Mouse (Mus musculus): ENCODE results near the gene Cip2a. TPM values are rescaled to one million over a fixed set of nuclear protein-coding genes. Genes with fewer than 3 reads are reported as not detected.

Gene Cip2a
- total and polyA plus RNA-seq, 2 experiments from 2014 or later = 4.1 to 10.4 TPM

- ATAC-seq = no peak
- WGBS = 76% methylated on average over 3 of the region's 3 CpGs
- no peak for DNase-seq
- TF ChIP-seq CTCF (IDR thresholded peaks at IDR 0.05; ENCODE audit: low read depth) = no peak
- no peaks in the 10 kb centered on the region for H3K9me3 ChIP-seq (ENCODE audit: low read length)
- no peaks in the 10 kb centered on the region for H3K36me3 ChIP-seq (ENCODE audit: insufficient read depth)
- no peaks in the 10 kb centered on the region for H3K27me3 ChIP-seq (ENCODE audit: insufficient read depth, low read length)
- no peak overlapping the region for H3K4me3 ChIP-seq (ENCODE audit: low read depth, low read length)
- H3K4me2 ChIP-seq (ENCODE audit: low read depth) = no peak overlapping the region
- H3K27ac ChIP-seq (ENCODE audit: low read depth, low read length) = no peak overlapping the region
- no peak overlapping the region for H3K9ac ChIP-seq
- no peaks in the 10 kb centered on the region for H3K4me1 ChIP-seq (ENCODE audit: insufficient read depth)
Observed at GRCm38 (mm10) chr16:49040554-49041221, 46.7 kb downstream of the Cip2a start.

DNA sequence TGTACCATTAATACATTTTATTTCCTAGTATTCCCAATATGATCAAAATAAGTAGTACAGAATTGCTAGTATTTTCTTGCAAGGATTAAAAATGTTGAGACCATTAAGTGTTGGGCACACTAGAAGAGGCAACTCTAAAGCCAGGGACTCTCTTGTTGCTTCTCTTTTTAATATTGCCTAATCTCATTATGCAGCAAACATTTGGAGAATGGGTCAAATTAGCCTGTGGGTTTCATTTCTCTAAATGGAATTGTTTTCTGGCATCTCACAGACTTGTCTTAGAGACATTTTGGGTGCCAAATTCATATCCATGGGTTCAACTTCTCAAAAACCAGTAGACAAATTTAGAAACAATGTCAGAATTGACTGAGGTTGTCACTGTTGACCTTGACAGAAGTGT, 55.2 kb downstream of the Cip2a start:
- no peaks in the 10 kb centered on the region for H3K36me3 ChIP-seq (ENCODE audit: insufficient read depth)
- ATAC-seq (no peak), DNase-seq (no peak)
- H3K9ac ChIP-seq = no peak overlapping the region
- no peaks in the 10 kb centered on the region for H3K4me1 ChIP-seq (ENCODE audit: insufficient read depth)
- H3K27me3 ChIP-seq (ENCODE audit: insufficient read depth, low read length) = no peaks in the 10 kb centered on the region
- H3K9me3 ChIP-seq (ENCODE audit: low read length) = no peaks in the 10 kb centered on the region
- H3K4me2 ChIP-seq (ENCODE audit: low read depth) = no peak overlapping the region
- no peak for TF ChIP-seq CTCF (IDR thresholded peaks at IDR 0.05; ENCODE audit: low read depth)
- H3K27ac ChIP-seq (ENCODE audit: low read depth, low read length) = no peak overlapping the region
- H3K4me3 ChIP-seq (ENCODE audit: low read depth, low read length) = no peak overlapping the region

GRCm38 (mm10) chr16:49057186-49057585, 63.2 kb downstream of the Cip2a start, which contains the start of gene Myh15:
Myh15 (plus strand) TSS chr16:49057486.
- H3K9ac ChIP-seq = no peak within 1 kb of the TSS
- no peak within 1 kb of the TSS for H3K4me3 ChIP-seq (ENCODE audit: low read depth, low read length)
- H3K27ac ChIP-seq (ENCODE audit: low read depth, low read length) = no peak within 1 kb of the TSS
- H3K9me3 ChIP-seq (ENCODE audit: low read length) = no peaks in the 10 kb centered on the region
- no peak within 1 kb of the TSS for H3K4me2 ChIP-seq (ENCODE audit: low read depth)
- ATAC-seq (no peak), DNase-seq (no peak)
- 94% methylated on average over 1 of the region's 1 CpGs for WGBS
- H3K36me3 ChIP-seq (ENCODE audit: insufficient read depth) = no peaks in the 10 kb centered on the region
- no peaks in the 10 kb centered on the region for H3K27me3 ChIP-seq (ENCODE audit: insufficient read depth, low read length)
- no peak for TF ChIP-seq CTCF (IDR thresholded peaks at IDR 0.05; ENCODE audit: low read depth)
- H3K4me1 ChIP-seq (ENCODE audit: insufficient read depth) = no peaks in the 10 kb centered on the region

Other genes with a start within 250 kb of the Cip2a start
- 0.05 and 0.15 TPM in 2 replicates for gene Trat1, start 222.2 kb upstream of the Cip2a start, total RNA-seq (2014; rRNA removed)
- not detected in 2 replicates for gene Trat1, start 222.2 kb upstream of the Cip2a start, polyA plus RNA-seq (2015; fragmentation: Nextera tagmentation; extraction: Ambion mirVana)
- gene Retnlb, start 177.3 kb upstream of the Cip2a start, total RNA-seq (2014; rRNA removed) = not detected in 2 replicates
- gene Retnlb, start 177.3 kb upstream of the Cip2a start, polyA plus RNA-seq (2015; fragmentation: Nextera tagmentation; extraction: Ambion mirVana) = not detected in 2 replicates
- not detected in 2 replicates for gene Retnla, start 151.6 kb upstream of the Cip2a start, total RNA-seq (2014; rRNA removed)
- 1.4 and 2.4 TPM in 2 replicates for gene Retnla, start 151.6 kb upstream of the Cip2a start, polyA plus RNA-seq (2015; fragmentation: Nextera tagmentation; extraction: Ambion mirVana)
- gene Retnlg, start 121.6 kb upstream of the Cip2a start, total RNA-seq (2014; rRNA removed) = 0.85 TPM in 1 of 2 replicates, not detected in the other
- gene Retnlg, start 121.6 kb upstream of the Cip2a start, polyA plus RNA-seq (2015; fragmentation: Nextera tagmentation; extraction: Ambion mirVana) = 0.75 and 1.3 TPM in 2 replicates
- 129 and 149 TPM in 2 replicates for gene Dzip3, start within 50 bp of the Cip2a start, total RNA-seq (2014; rRNA removed)
- 35.8 and 46.7 TPM in 2 replicates for gene Dzip3, start within 50 bp of the Cip2a start, polyA plus RNA-seq (2015; fragmentation: Nextera tagmentation; extraction: Ambion mirVana)
- under 0.01 and 0.05 TPM in 2 replicates for gene Myh15, start 63.3 kb downstream of the Cip2a start, total RNA-seq (2014; rRNA removed)
- 0.08 TPM in 2 replicates for gene Myh15, start 63.3 kb downstream of the Cip2a start, polyA plus RNA-seq (2015; fragmentation: Nextera tagmentation; extraction: Ambion mirVana)

All from forebrain, postnatal 0 days (tissue).